Mouse (Mus musculus) ES-E14 (cell line): ENCODE measurements at regions not wholly inside any gene's neighbourhood (a gene's known extent, or its start where the extent isn't known, plus 50 kb on each side); places are given as distances from the start of the nearest gene placed in this dataset.

Experiments
- DNase-seq: peaks from one replicate; pipeline ENCODE4 v3.0.0-alpha.2; 2013; ENCODE audit warnings: low read depth, low spot score
- H3K27ac ChIP-seq: 2 replicates; pipeline ENCODE4 v1.5.1; 2012; ENCODE audit warnings: low read depth, mild to moderate bottlenecking, low read length, moderate library complexity, mixed read lengths; ENCODE audit not compliant: poor library complexity, insufficient read depth, severe bottlenecking
- H3K36me3 ChIP-seq: 2 replicates; pipeline ENCODE4 v1.6.1; 2012; ENCODE audit warnings: mild to moderate bottlenecking, low read length, moderate library complexity, mixed read lengths; ENCODE audit not compliant: control insufficient read depth, poor library complexity, insufficient read depth, severe bottlenecking
- H3K4me1 ChIP-seq, 2 experiments: fragments of 150-350 bp in 1 of 2; sonication (generic) in 1 of 2; 2 replicates each; pipeline ENCODE4 v1.6.1; 2012; ENCODE audit warnings: low read length in 2 of 2, mild to moderate bottlenecking in 1 of 2, mixed read lengths in 1 of 2; ENCODE audit not compliant: control insufficient read depth in 2 of 2, insufficient read depth in 2 of 2, poor library complexity in 1 of 2
- H3K4me3 ChIP-seq, 2 experiments: fragments of 150-350 bp in 1 of 2; sonication (generic) in 1 of 2; 2 replicates each; pipeline ENCODE4 v1.5.1; 2012; ENCODE audit warnings: low read length in 2 of 2, low read depth in 1 of 2, mild to moderate bottlenecking in 1 of 2, mixed read lengths in 1 of 2; ENCODE audit not compliant: insufficient read depth in 1 of 2, poor library complexity in 1 of 2, severe bottlenecking in 1 of 2
- H3K9ac ChIP-seq: 2 replicates; pipeline ENCODE4 v1.6.1; 2012; ENCODE audit warnings: low read depth, mild to moderate bottlenecking, low read length, mixed read lengths; ENCODE audit not compliant: poor library complexity, insufficient read depth, severe bottlenecking
- H3K9me3 ChIP-seq: fragments of 150-350 bp; sonication (generic); 2 replicates; pipeline ENCODE4 v1.6.1; 2012; ENCODE audit warnings: low read depth, mild to moderate bottlenecking, low read length; ENCODE audit not compliant: control insufficient read depth, insufficient read depth
- CHD2 ChIP-seq: IDR thresholded peaks from 2 replicates; pipeline ENCODE4 v1.6.1; 2014; ENCODE audit warnings: mild to moderate bottlenecking, low read depth, low read length, inconsistent platforms
- HCFC1 ChIP-seq: IDR thresholded peaks from 2 replicates; pipeline ENCODE4 v1.6.1; 2012; ENCODE audit warnings: low read length, inconsistent platforms, borderline replicate concordance; ENCODE audit not compliant: insufficient read depth
- MAFK ChIP-seq: IDR thresholded peaks from 2 replicates; pipeline ENCODE4 v1.6.1; 2014; ENCODE audit warnings: mild to moderate bottlenecking, low read depth, low read length, inconsistent platforms; ENCODE audit not compliant: insufficient read depth
- ZC3H11A ChIP-seq: IDR thresholded peaks from 2 replicates; pipeline ENCODE4 v1.6.1; 2012; ENCODE audit warnings: low read depth, mild to moderate bottlenecking, inconsistent platforms, low read length, borderline replicate concordance
- ZNF384 ChIP-seq: IDR thresholded peaks from 2 replicates; pipeline ENCODE4 v1.6.1; 2012; ENCODE audit warnings: low read depth, low read length, inconsistent platforms
- in situ Hi-C, 2 experiments: fragments of 600-800 bp; cut with MboI; formaldehyde crosslinking; loops; one replicate each; pipeline ENCODE4 v1.15.1; 2025; ENCODE audit warnings: low sequenced_read_pairs in 2 of 2, inconsistent platforms in 1 of 2; ENCODE audit not compliant: unreplicated experiment in 2 of 2

GRCm38 (mm10) chr10:9310346-9310745, 364.7 kb downstream of the Samd5 start:
- DNase-seq: no peak
- H3K4me3 ChIP-seq: no peak overlapping the region
- no peak overlapping the region for H3K27ac ChIP-seq

GRCm38 (mm10) chr10:9296055-9296454, 379.0 kb downstream of the Samd5 start:
- Histone ChIP-seq H3K27ac (no peak overlapping the region), H3K4me1 (no peaks in the 10 kb centered on the region), H3K9me3 (no peaks in the 10 kb centered on the region), H3K36me3 (no peaks in the 10 kb centered on the region), H3K4me3 (no peak overlapping the region), H3K9ac (no peak overlapping the region)
- no peak for TF ChIP-seq MAFK
- TF ChIP-seq ZC3H11A: no peak
- TF ChIP-seq CHD2: no peak
- TF ChIP-seq HCFC1: no peak
- TF ChIP-seq ZNF384: no peak
- no peak for DNase-seq
- in situ Hi-C loops: no loop called here

More at GRCm38 (mm10) chr10:9310346-9310745, 364.7 kb downstream of the Samd5 start:
- in situ Hi-C loops: no loop called here
- no peaks in the 10 kb centered on the region for H3K4me1 ChIP-seq
- H3K9me3 ChIP-seq: no peaks in the 10 kb centered on the region
- H3K9ac ChIP-seq: no peak overlapping the region
- TF ChIP-seq ZNF384 (no peak), HCFC1 (no peak), CHD2 (no peak)
- no peaks in the 10 kb centered on the region for H3K36me3 ChIP-seq

GRCm38 (mm10) chr10:9295269-9295668, 379.7 kb downstream of the Samd5 start:
- in situ Hi-C loops: no loop called here
- no peak for DNase-seq

GRCm38 (mm10) chr10:9294620-9295019, 380.4 kb downstream of the Samd5 start:
- H3K4me3 ChIP-seq: no peak overlapping the region
- DNase-seq: no peak
- H3K4me1 ChIP-seq: no peaks in the 10 kb centered on the region
- H3K27ac ChIP-seq: no peak overlapping the region
- no peaks in the 10 kb centered on the region for H3K9me3 ChIP-seq
- no peak overlapping the region for H3K9ac ChIP-seq
- TF ChIP-seq ZNF384: no peak
- no peak for TF ChIP-seq MAFK
- no peak for TF ChIP-seq HCFC1
- TF ChIP-seq ZC3H11A: no peak
- no peak for TF ChIP-seq CHD2
- no peaks in the 10 kb centered on the region for H3K36me3 ChIP-seq
- in situ Hi-C loops: no loop called here

More at GRCm38 (mm10) chr10:9295269-9295668, 379.7 kb downstream of the Samd5 start:
- no peak overlapping the region for H3K27ac ChIP-seq
- no peak overlapping the region for H3K4me3 ChIP-seq
- H3K9ac ChIP-seq: no peak overlapping the region
- TF ChIP-seq CHD2 (no peak), MAFK (no peak), HCFC1 (no peak), ZNF384 (no peak), ZC3H11A (no peak)
- H3K4me1 ChIP-seq: no peaks in the 10 kb centered on the region
- no peaks in the 10 kb centered on the region for H3K9me3 ChIP-seq
- H3K36me3 ChIP-seq: no peaks in the 10 kb centered on the region

- Histone ChIP-seq H3K4me1 (no peaks in the 10 kb centered on the region), H3K9ac (no peak overlapping the region), H3K9me3 (no peaks in the 10 kb centered on the region), H3K4me3 (no peak overlapping the region), H3K36me3 (no peaks in the 10 kb centered on the region), H3K27ac (no peak overlapping the region)
- no peak for TF ChIP-seq HCFC1
- TF ChIP-seq ZNF384: no peak
- TF ChIP-seq ZC3H11A: no peak
- no peak for TF ChIP-seq CHD2
- no peak for TF ChIP-seq MAFK
- in situ Hi-C loops: no loop called here
- DNase-seq: no peak
These were observed 383.4 kb downstream of the Samd5 start for GRCm38 (mm10) chr10:9291456-9292146.
